Mouse (Mus musculus): Measurements from ENCODE around the gene L3mbtl1.
A peak's percentile ranks its signal among the peaks of the same experiment; 100 is the strongest.

The L3mbtl1 gene

DNA sequence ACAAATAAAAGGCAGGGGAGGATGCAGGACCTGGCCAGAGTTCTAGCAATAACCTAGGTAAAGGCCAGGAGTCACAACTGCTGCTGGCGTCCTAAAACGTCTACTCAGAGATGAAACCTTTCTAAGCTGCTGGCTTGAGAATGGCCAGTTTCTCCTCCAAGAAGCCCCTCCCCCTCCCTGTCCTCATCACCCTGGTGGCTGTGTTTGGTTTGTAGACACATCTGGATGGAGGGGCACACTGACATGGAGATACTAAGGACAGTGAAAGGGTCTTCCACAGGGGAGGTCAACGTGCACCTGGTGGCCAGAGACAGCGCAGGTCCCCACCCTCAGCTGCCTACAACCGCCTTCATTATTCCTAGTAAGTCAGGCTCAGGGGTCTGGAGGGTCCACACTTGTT lies 3.7 kb downstream of the L3mbtl1 start:
- DNase-seq, result no peak

- DNase-seq, result peak; percentile 38
Observed at GRCm38 (mm10) chr2:162947736-162948135, 4.5 kb downstream of the L3mbtl1 start.

DNA sequence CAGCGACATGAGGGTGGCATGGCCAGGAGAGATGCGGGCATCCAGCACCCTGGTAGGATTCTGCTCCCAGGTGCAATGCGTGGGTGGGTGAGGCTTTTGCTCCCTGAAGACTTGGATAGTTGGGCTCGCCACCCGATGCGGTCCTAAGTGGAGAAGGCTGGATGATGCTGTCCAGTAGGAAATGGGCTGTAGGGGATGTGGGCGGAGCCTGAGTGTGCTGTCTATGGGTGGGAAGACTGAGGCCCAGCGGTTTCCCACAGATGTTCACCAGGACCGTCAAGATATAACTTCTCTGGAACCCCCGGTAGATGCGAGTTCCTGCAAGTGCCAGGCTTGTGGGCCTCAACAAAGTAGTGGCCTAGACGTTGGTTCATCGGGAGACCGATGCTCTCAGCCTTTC lies 4.9 kb downstream of the L3mbtl1 start:
- no peak for DNase-seq

GRCm38 (mm10) chr2:162950776-162951175 lies 7.5 kb downstream of the L3mbtl1 start:
- no peak for DNase-seq

DNA sequence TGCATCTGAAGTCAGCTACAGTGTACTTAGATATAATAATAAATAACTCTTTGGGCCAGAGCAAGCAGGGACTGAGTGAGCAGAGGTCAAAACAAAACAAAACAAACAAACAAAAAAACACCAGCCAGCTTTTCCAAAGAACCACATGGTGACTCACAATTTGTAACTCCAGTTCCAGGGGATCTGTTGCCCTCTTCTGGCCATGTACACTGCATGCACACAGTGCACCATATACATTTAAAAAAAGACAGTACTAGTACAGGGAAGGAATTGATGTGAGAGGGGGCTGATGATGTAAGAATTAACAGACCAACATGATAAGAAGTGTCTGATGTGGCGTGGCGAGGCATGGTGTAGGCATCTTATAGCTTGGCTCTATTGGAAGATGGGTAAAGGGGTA lies 13.6 kb downstream of the L3mbtl1 start:
- no peak for DNase-seq

- DNase-seq, result no peak
Observed at GRCm38 (mm10) chr2:162961321-162961720, 18.0 kb downstream of the L3mbtl1 start.

DNA sequence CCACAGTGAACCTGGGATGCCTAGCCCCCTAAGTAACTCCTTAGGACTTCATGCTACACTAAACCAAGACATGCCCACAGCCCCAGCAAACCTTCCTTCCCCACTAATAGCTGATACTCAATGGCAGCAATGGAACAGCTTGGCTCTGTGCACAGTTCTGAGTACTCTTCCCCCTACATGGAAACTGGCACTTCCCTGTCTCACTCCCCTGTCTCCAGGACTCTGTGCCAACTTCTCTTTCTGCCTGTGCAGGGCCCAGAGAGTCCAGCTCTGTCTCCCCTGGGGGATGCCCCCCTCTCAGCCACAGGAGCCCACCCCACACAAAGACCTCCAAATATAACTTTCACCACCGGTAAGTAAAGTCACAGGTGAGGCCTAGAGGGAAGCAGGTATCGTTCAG lies 23.5 kb downstream of the L3mbtl1 start:
- DNase-seq, result no peak

DNA sequence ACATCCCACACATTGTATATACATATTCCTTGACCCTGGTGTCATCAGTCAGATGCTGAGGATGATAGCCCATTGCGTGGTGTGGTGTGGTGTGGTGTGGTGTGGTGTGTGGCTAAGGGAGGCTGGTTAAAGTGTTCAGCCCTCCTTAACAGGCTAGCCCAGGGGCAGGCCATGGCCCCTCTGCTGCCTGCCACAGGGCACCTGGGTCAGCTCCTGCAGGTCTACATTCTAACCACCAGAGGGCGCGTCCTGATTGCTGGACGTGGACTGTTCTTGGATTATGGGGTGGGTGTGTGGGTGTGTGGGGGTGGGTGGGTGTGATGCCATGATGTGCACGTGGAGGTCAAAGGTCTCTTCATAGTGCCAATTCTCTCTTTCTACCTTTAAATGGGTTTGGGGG lies 25.1 kb downstream of the L3mbtl1 start:
- peak; percentile 25 for DNase-seq

DNA sequence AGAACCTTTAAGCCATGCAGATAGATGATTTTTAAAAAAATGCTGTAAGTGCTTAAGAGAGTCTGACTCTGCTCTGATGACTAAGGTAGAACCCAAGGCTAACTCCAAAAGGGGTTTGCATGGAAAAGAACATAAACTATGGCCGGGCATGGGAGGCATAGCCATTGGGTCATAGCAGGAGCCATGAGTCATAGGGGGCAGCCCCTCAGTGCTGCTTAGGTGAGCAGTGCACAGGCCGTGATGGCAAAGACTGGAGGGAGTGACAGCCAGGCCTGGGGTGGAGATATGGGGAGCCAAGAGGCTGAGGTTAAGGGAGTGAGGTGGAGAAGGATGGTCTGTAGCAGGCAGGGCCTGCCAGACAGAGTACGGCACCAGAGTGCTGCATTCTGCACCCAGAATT lies 25.8 kb downstream of the L3mbtl1 start:
- no peak for DNase-seq

DNA sequence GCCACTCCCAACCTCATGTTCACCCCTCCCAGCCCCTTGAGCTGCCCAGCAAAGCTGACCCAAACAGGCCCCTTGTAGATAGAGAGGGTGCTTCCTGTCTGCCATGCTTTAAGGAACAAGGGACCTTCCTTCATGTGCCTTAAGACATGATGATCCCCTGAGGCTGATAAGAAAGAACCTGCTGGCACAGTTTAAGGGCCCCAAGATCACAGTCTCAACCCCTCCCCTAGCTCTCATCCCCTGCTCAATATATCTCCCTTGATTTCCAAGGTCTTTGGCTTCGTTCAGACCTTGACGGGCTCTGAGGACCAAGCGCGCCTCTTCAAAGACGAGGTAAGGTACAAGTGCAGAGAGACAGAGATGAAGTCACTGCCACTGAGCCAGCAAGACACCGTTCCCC lies 27.6 kb downstream of the L3mbtl1 start:
- DNase-seq, result no peak

DNA sequence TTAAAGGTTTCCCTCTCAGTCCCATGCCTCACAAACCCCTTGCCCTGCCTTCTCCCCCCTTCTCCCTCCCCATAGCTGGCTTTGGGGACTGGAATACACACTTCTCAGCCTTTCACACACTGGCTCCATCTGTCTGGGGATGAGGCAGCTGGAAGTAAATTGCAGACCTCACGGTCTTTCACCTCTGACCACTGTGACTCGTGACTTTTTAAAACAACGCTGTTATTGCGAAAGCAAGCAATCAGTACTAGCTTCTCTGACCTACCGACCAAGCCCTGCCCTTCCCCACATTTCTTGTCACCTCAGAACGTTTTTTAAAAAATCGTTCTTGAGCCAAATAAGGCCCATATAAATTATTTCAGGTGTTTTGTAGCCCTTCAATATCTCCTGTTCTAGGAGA lies 29.5 kb downstream of the L3mbtl1 start:
- no peak for DNase-seq

GRCm38 (mm10) chr2:162973206-162973605 lies 29.9 kb downstream of the L3mbtl1 start:
- no peak for DNase-seq

DNA sequence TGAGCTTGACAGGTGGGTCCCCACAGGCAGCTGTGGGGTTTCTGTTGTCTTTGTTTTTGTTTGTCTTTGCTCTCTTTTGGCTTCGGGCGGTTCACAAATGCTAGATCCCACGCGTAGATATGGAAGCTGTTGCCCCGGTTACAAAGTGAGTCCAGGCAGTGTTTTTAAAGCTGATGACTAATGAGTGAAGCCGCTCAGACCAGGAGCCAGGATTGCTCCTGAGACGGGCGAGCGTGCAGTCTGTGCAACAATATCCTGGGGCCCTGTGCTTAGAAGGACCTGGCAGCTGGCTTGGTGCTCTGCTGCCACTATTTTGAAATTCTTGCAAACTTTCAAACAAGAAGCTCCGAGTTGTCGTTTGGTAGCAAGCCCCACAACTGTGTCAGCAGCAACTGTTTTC lies 30.4 kb downstream of the L3mbtl1 start:
- DNase-seq, result no peak

GRCm38 (mm10) chr2:162975157-162975775 lies 32.0 kb downstream of the L3mbtl1 start:
- DNase-seq, result no peak

GRCm38 (mm10) chr2:162976001-162976400 lies 32.7 kb downstream of the L3mbtl1 start:
- DNase-seq, result no peak

DNA sequence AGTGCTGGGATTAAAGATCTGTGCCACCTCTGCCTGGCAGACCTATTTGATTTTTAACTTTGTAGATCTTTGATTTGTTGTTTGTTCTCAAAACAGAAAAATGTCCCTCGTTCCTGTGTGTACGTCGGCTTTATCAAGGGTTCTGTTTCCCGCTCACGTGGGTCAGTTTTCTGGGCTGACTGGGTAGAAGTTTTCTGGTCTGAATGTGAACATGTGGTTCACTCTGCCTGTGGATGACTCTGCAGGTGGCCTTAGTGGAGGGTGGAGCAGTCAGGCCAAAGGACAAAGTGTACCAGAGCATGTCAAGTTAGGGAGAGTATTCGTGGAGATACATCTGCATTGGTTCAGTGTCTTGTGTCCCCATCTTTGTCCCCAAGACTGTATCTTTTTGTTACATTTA lies 41.1 kb downstream of the L3mbtl1 start:
- no peak for DNase-seq

DNA sequence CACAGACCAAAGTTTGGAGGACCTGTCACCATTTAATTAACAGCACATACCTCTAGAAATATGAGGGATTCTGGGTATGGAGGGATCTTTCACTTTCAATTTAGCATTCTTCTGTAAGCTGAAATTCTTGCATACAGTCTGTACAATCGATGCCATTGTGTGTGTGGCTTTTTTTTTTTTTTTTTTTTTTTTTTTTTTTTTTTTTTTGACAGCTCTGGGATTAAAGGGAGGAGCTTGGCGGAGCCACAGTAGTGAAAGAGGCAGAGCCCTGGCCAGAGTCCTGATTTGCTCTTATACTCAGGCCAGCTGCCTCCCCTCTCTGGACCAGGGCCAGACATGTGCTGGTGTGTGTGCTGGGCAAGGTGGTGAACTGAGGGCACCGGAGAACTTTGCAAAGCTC lies 42.7 kb downstream of the L3mbtl1 start:
- DNase-seq, result no peak

GRCm38 (mm10) chr2:162986764-162987163 lies 43.5 kb downstream of the L3mbtl1 start:
- DNase-seq, result no peak

DNA sequence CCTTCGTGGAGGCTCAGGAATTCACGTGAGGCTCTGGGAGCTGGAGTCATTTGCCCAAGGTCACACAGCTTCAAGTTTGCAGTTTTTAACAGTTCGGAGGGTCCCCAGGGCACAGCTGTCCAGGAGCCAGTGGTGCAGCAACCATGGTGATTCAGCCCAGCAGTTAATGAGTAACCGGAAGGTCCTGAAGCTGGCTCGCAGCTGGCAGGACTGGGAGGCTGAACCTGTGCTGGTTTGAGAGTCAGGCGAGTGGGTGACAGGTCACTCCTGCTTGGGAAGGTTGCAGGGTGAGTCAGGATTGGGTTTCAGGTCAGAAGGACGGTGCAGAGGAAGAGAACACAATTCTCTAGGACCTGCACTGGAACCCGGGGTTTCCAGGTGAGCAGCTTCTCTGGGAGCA lies 43.9 kb downstream of the L3mbtl1 start, which contains the start of gene Sgk2:
TSS of gene Sgk2 (plus strand) at position 113 of the 400 bp plus-strand sequence.
- no peak for DNase-seq

DNA sequence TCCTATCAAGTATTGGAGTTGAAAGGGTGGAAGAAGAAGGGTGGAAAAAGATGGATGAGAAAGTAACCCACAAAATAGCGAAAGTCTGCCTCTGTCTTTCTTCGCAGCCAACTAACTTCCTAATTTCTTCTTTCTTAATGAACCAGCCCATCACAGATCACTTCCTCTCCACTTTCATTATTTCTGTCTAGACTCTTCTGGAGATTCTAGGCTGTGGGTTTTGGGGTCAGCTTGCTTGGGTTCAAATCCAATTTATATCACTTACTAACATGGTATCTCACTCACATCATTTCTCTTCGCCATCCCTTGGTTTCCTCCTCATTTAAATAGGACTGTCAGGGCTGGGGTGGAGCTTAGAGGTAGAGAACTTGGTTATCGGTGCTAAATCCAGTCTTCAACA lies 45.0 kb downstream of the L3mbtl1 start:
- no peak for DNase-seq

GRCm38 (mm10) chr2:162991394-162992083 lies 48.3 kb downstream of the L3mbtl1 start:
- no peak for DNase-seq

- no peak for DNase-seq
Observed at GRCm38 (mm10) chr2:162992084-162992437, 48.8 kb downstream of the L3mbtl1 start.

- DNase-seq, result no peak
Observed at GRCm38 (mm10) chr2:162993881-162994616, 50.8 kb downstream of the L3mbtl1 start.

GRCm38 (mm10) chr2:162998528-162999230 lies 55.4 kb downstream of the L3mbtl1 start:
- DNase-seq, result peak; percentile 65
